Mouse (Mus musculus) CD4-positive helper T cell, adult 2 months (primary cell): ENCODE measurements around the gene Rep15.
A peak's percentile ranks its signal among the peaks of the same experiment; 100 is the strongest.

Experiments used
- DNase-seq: peaks from one replicate; pipeline ENCODE4 v3.0.0-alpha.2; 2012; ENCODE audit warnings: low read depth, missing footprints, low spot score

Rep15 gene

GRCm38 (mm10) chr6:147029591-147029990 lies 2.8 kb upstream of the Rep15 start:
- no peak for DNase-seq

- no peak for DNase-seq
Measured at GRCm38 (mm10) chr6:147030096-147030885, 2.1 kb upstream of the Rep15 start.

- DNase-seq = peak; percentile 88
Measured at GRCm38 (mm10) chr6:147042291-147043290, 10.2 kb downstream of the Rep15 start, which contains the start of gene Mrps35. Mrps35 (plus strand) TSS chr6:147042764.

- no peak for DNase-seq
Measured at GRCm38 (mm10) chr6:147043633-147044032, 11.2 kb downstream of the Rep15 start.

GRCm38 (mm10) chr6:147049239-147049805 lies 16.9 kb downstream of the Rep15 start:
- no peak for DNase-seq

GRCm38 (mm10) chr6:147051666-147052065 lies 19.3 kb downstream of the Rep15 start:
- DNase-seq = no peak

- DNase-seq = no peak
Measured at GRCm38 (mm10) chr6:147052440-147052839, 20.1 kb downstream of the Rep15 start.

GRCm38 (mm10) chr6:147053785-147054646 lies 21.6 kb downstream of the Rep15 start:
- DNase-seq = no peak

GRCm38 (mm10) chr6:147055374-147055977 lies 23.1 kb downstream of the Rep15 start:
- no peak for DNase-seq

GRCm38 (mm10) chr6:147059326-147059725 lies 26.9 kb downstream of the Rep15 start:
- DNase-seq = no peak

- DNase-seq = no peak
Measured at GRCm38 (mm10) chr6:147061630-147062029, 29.2 kb downstream of the Rep15 start.

GRCm38 (mm10) chr6:147062034-147062433 lies 29.6 kb downstream of the Rep15 start:
- no peak for DNase-seq

- no peak for DNase-seq
Measured at GRCm38 (mm10) chr6:147062694-147063093, 30.3 kb downstream of the Rep15 start.

- no peak for DNase-seq
Measured at GRCm38 (mm10) chr6:147064226-147064943, 32.0 kb downstream of the Rep15 start.

GRCm38 (mm10) chr6:147064944-147065261 lies 32.5 kb downstream of the Rep15 start:
- DNase-seq = no peak

GRCm38 (mm10) chr6:147075808-147076387 lies 43.5 kb downstream of the Rep15 start:
- DNase-seq = no peak

GRCm38 (mm10) chr6:147076878-147077277 lies 44.5 kb downstream of the Rep15 start:
- no peak for DNase-seq

- no peak for DNase-seq
Measured at GRCm38 (mm10) chr6:147079919-147080318, 47.5 kb downstream of the Rep15 start.
